Mouse (Mus musculus) thymus, postnatal 36 days (tissue): ENCODE results near the gene Micu2.

Experiments used
- DNase-seq, 2 experiments: peaks; one replicate each; pipeline ENCODE4 v3.0.0; 2022; ENCODE audit warnings: mixed read lengths in 2 of 2

Micu2 gene

GRCm38 (mm10) chr14:57890011-57890842, 108.8 kb downstream of the Micu2 start, which contains the start of gene Zdhhc20:
TSS of gene Zdhhc20 (minus strand) at chr14:57890276.
- DNase-seq = peak; percentile 97

DNA sequence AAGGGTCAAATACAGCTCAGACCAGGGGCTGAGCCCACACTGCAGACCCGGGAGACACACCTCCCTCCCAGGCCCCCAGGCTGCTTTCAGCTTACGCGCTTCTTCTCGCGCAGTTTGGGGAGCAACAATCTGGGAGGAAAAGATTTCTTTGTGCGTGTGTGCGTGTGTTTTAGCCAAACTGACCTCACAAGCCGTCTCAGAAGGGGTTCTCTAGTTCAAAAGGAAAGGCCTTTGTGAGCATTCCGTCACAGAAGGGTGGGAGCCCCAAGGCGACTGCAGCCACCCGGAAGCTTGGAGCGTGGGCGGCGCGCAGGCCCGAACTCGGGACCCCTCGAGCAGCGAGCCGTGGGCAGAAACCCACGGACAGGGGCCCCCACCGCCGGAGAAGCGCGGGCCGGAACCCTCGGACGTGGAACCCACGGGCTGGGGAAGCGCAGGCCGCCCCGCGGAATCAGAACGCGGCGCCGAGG, 109.5 kb downstream of the Micu2 start:
- peak in 1 of 2 experiments; percentile 75 for DNase-seq

DNA sequence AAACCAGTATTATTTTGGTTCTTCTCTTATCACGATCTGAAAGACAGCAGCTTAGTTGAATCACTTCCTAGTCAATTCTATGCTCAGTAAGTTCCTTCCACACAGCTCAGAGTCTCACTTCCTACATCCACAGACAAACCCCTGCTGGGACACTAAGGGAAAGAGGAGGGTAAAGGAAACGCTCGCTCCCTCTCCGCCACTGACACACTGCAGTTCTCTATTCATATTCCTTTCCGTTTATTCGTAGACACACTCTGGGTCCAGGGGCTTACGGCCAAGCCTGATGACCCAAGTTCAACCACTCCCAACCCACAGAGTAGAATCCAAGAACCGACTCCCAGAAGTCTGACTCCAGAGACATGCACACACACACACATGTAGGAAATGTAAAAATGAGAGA, 111.9 kb downstream of the Micu2 start:
- no peak for DNase-seq

DNA sequence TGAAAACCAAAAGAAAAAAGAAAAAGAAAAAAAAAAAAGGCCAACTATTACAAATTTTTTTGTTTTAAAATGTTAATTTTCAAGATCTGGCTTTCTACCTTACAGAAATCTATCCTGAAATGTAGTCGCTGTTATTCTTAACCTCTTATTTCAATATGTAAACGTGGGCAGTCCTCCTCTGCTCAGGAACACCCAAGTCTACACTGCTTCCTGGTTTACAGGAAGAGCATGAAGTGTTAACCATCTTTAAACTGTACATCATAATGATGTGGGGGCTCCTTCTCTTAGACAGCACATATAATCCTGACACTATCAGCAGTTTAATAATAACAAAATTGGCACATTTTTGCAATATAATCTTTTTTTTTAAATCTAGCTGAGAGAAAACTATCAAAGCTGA, 113.0 kb downstream of the Micu2 start:
- no peak for DNase-seq

DNA sequence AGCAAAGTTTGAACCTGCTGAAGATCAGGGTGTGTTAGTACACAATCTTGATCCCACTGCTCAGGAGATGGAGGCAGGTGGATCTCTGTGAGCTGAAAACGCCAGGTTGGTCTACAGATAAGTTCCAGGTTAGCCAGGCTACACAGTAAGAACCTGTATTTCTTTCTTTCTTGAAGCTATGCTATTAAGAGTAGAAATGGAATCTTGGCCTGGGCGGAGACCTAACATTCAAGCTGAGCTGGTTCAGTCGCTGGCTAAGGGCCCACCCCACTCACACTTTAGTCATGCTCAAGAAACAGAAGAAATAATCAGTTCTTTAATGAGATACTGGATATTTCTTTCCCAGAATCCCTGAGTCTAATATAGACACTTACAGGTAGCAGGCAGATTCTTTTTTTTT, 115.7 kb downstream of the Micu2 start:
- DNase-seq = no peak

GRCm38 (mm10) chr14:57882720-57883119, 116.3 kb downstream of the Micu2 start:
- no peak for DNase-seq

DNA sequence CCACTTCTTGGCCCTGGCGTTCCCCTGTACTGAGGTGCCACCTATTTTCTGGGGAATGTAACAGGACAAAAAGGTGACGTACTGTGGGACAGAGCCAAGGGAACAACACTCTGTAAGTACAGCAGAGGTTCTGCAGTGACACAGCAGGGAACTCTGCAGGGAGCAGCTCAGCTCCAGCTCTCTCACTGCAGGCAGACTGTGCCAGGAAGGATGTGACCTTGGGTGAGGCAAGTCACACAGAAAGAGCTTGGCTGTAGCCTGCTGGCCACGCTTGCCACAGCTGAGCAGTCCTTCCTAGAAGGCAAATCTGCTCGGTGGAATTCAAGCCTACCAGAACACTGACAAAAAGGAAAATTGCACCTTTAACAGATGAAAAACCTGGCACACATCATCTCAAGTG, 117.3 kb downstream of the Micu2 start:
- no peak for DNase-seq

GRCm38 (mm10) chr14:57881074-57881473, 118.0 kb downstream of the Micu2 start:
- no peak for DNase-seq

DNA sequence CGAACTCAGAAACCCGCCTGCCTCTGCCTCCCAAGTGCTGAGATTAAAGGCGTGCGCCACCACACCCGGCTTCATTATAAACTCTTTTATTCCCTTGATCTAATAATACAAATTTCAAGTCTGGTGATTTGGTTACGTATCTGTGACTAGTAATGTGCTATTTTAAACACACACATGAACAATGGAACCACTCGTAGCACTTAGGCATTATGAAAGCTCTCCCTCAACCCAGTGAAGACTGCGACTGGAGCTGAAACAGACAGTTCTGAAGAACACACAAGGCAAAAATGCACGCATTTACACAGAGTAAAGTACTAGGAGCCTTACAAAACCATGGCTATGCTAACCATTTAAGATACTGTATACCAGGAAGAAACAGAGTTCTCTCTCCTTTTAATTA, 121.1 kb downstream of the Micu2 start:
- no peak for DNase-seq

- no peak for DNase-seq
Measured at GRCm38 (mm10) chr14:57866676-57867276, 132.3 kb downstream of the Micu2 start.
